Mouse (Mus musculus) liver, embryonic 14.5 days (tissue): ENCODE data around the gene Vcl. TPM values are rescaled to one million over a fixed set of nuclear protein-coding genes. Genes with fewer than 3 reads are reported as not detected.

Experiments used
- ATAC-seq: fragments of 200-750 bp; cut with Nextera tagmentation; 2 replicates; pipeline ENCODE4 v1.8.0; 2017; ENCODE audit warnings: moderate number of reproducible peaks, mild to moderate bottlenecking, moderate library complexity; ENCODE audit not compliant: insufficient read depth
- DNase-seq, 3 experiments: peaks; one replicate each; pipeline ENCODE4 v3.0.0-alpha.2; 2012 to 2013; ENCODE audit warnings: low read depth in 3 of 3, low spot score in 3 of 3
- H3K27ac ChIP-seq: fragments of 300-500 bp; sonication (generic); 2 replicates; pipeline ENCODE4 v1.5.1; 2014; ENCODE audit warnings: moderate library complexity, mild to moderate bottlenecking, control low read depth, inconsistent platforms
- H3K27me3 ChIP-seq: fragments of 300-500 bp; sonication (generic); 2 replicates; pipeline ENCODE4 v1.6.1; 2014; ENCODE audit warnings: mild to moderate bottlenecking, low read length, moderate library complexity; ENCODE audit not compliant: control insufficient read depth, insufficient read depth
- H3K36me3 ChIP-seq: fragments of 300-500 bp; sonication (generic); replicated peaks from 2 replicates; pipeline ENCODE4 v1.6.1; 2014; ENCODE audit warnings: low read depth; ENCODE audit not compliant: control insufficient read depth, insufficient read depth
- H3K4me1 ChIP-seq, 2 experiments: fragments of 200-500 bp in 1 of 2; fragments of 300-500 bp in 1 of 2; sonication (generic) in 1 of 2; replicated peaks; 2 replicates each; pipeline ENCODE4 v1.6.1; 2012 to 2014; ENCODE audit warnings: antibody characterized with exemption in 1 of 2, inconsistent platforms in 1 of 2, low read length in 1 of 2; ENCODE audit not compliant: control insufficient read depth in 2 of 2, insufficient read depth in 2 of 2
- H3K4me2 ChIP-seq: fragments of 300-500 bp; sonication (generic); 2 replicates; pipeline ENCODE4 v1.6.1; 2014; ENCODE audit warnings: low read depth, mild to moderate bottlenecking, control low read depth, moderate library complexity
- H3K4me3 ChIP-seq, 2 experiments: fragments of 200-500 bp in 1 of 2; fragments of 300-500 bp in 1 of 2; sonication (generic) in 1 of 2; 2 replicates each; pipeline ENCODE4 v1.5.1; 2012 to 2014; ENCODE audit warnings: low read depth in 2 of 2, low read length in 2 of 2, mild to moderate bottlenecking in 2 of 2, control low read depth in 1 of 2, inconsistent platforms in 1 of 2, moderate library complexity in 1 of 2; ENCODE audit not compliant: insufficient read depth in 1 of 2
- H3K9ac ChIP-seq: fragments of 300-500 bp; sonication (generic); replicated peaks from 2 replicates; pipeline ENCODE4 v1.6.1; 2014; ENCODE audit warnings: mild to moderate bottlenecking, control low read depth, moderate library complexity
- H3K9me3 ChIP-seq: fragments of 300-500 bp; sonication (generic); 2 replicates; pipeline ENCODE4 v1.6.1; 2016; ENCODE audit warnings: low read length, mixed read lengths; ENCODE audit not compliant: control insufficient read depth
- CTCF ChIP-seq: IDR thresholded peaks from 2 replicates; pipeline ENCODE4 v1.5.1; 2016; ENCODE audit warnings: antibody characterized with exemption, low read depth, control low read depth
- EP300 ChIP-seq: IDR thresholded peaks from 2 replicates; pipeline ENCODE4 v1.6.1; 2016; ENCODE audit warnings: antibody characterized with exemption, low read depth
- WGBS: fragments of 180-500 bp; shearing (Covaris S2); extraction: QIAGEN DNeasy Blood & Tissue Kit; methylation state at CpG from one replicate; pipeline ENCODE4 v1.1.7; 2014; ENCODE audit not compliant: insufficient replicate concordance; 5-methylcytosine and 5-hydroxymethylcytosine counted together
- polyA plus RNA-seq, 2 experiments: library from polyadenylated mRNA; depleted of rRNA in 1 of 2; stranded (reverse) in 1 of 2; unstranded in 1 of 2; fragments of >200 nt; fragmentation: Nextera tagmentation in 1 of 2; extraction: Ambion mirVana in 1 of 2; gene quantifications; 2 replicates each; pipeline versions ENCODE4 v1.2.1 to v1.2.3; 2012 to 2014

The Vcl gene
- polyA plus RNA-seq, 2 experiments = 16.5 to 17.1 TPM

DNA sequence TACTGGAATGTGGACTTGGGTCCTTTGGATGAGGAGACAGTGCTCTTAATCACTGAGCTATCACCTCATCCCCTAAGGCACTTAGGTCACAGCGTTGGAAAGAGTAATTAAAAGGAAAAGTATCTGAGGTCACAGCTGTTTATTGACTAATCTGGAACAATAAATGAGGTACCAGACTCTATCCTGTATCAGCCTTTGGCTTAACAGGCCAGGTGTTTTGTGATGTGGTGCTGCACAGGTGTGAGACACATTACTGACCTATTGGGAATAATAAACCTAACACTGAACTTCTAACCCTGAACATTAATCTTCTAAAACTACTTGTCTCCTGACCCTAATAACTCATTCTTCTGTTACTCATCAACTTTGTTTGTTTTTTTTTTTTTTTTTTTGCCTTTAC is 33.3 kb downstream of the Vcl start:
- no peak for ATAC-seq

GRCm38 (mm10) chr14:20962906-20963305 is 33.7 kb downstream of the Vcl start:
- Histone ChIP-seq H3K4me1 (0 out of 4 replicates have a peak, but pooled peaks cover 0 to 4% of the 10 kb centered on the region in 2 experiments), H3K4me2 (no peak overlapping the region), H3K4me3 (no peak overlapping the region), H3K9me3 (no peaks in the 10 kb centered on the region), H3K36me3 (no peaks in the 10 kb centered on the region), H3K27me3 (no peaks in the 10 kb centered on the region), H3K27ac (no peak overlapping the region), H3K9ac (no peak overlapping the region)
- TF ChIP-seq CTCF (no peak), EP300 (no peak)
- ATAC-seq (no peak), DNase-seq (no peak)
- 17% methylated on average over 1 of the region's 1 CpGs for WGBS

More for the DNA sequence above, 33.3 kb downstream of the Vcl start:
- no peak overlapping the region for H3K9ac ChIP-seq
- H3K36me3 ChIP-seq = no peaks in the 10 kb centered on the region
- H3K4me2 ChIP-seq = no peak overlapping the region
- WGBS = 40% methylated on average over 1 of the region's 1 CpGs
- no peaks in the 10 kb centered on the region for H3K9me3 ChIP-seq
- no peak overlapping the region for H3K4me3 ChIP-seq
- H3K27me3 ChIP-seq = no peaks in the 10 kb centered on the region
- DNase-seq = no peak
- 0 out of 4 replicates have a peak, but pooled peaks cover 0 to 4% of the 10 kb centered on the region in 2 experiments for H3K4me1 ChIP-seq
- TF ChIP-seq EP300 (no peak), CTCF (no peak)
- H3K27ac ChIP-seq = no peak overlapping the region

- TF ChIP-seq EP300 (no peak), CTCF (no peak)
- Histone ChIP-seq H3K27ac (no peak overlapping the region), H3K27me3 (no peaks in the 10 kb centered on the region), H3K36me3 (no peaks in the 10 kb centered on the region), H3K9me3 (no peaks in the 10 kb centered on the region), H3K4me2 (no peak overlapping the region), H3K9ac (no peak overlapping the region), H3K4me3 (no peak overlapping the region), H3K4me1 (0 out of 4 replicates have a peak, but pooled peaks cover 0 to 4% of the 10 kb centered on the region in 2 experiments)
- DNase-seq (no peak), ATAC-seq (no peak)
- 71% methylated on average over 4 of the region's 4 CpGs for WGBS
These were observed 34.7 kb downstream of the Vcl start for GRCm38 (mm10) chr14:20963863-20964262.

DNA sequence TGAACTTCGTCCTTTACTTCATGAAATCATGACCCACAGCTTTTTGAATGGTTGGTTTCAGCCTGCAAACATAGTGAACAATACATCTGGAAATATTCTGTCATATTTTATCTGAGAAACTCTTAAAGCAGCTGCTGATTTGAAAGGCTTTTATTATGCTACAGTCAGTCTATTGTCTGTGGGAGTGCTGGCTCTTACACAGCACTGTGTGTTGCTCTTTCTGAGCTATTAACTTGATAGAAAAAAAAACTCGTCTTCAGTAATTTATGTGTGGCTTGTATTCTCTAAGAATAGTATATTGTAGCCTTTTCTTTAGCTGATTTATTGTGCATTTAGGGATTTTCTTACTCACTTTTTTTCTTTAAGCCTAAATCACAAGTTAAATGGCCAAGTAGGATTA is 35.1 kb downstream of the Vcl start:
- Histone ChIP-seq H3K4me1 (0 out of 4 replicates have a peak, but pooled peaks cover 0 to 4% of the 10 kb centered on the region in 2 experiments), H3K9me3 (no peaks in the 10 kb centered on the region), H3K4me2 (no peak overlapping the region), H3K4me3 (no peak overlapping the region), H3K36me3 (no peaks in the 10 kb centered on the region), H3K27me3 (no peaks in the 10 kb centered on the region), H3K27ac (no peak overlapping the region), H3K9ac (no peak overlapping the region)
- TF ChIP-seq EP300 (no peak), CTCF (no peak)
- DNase-seq (no peak), ATAC-seq (no peak)
- WGBS = 56% methylated on average over 2 of the region's 2 CpGs

DNA sequence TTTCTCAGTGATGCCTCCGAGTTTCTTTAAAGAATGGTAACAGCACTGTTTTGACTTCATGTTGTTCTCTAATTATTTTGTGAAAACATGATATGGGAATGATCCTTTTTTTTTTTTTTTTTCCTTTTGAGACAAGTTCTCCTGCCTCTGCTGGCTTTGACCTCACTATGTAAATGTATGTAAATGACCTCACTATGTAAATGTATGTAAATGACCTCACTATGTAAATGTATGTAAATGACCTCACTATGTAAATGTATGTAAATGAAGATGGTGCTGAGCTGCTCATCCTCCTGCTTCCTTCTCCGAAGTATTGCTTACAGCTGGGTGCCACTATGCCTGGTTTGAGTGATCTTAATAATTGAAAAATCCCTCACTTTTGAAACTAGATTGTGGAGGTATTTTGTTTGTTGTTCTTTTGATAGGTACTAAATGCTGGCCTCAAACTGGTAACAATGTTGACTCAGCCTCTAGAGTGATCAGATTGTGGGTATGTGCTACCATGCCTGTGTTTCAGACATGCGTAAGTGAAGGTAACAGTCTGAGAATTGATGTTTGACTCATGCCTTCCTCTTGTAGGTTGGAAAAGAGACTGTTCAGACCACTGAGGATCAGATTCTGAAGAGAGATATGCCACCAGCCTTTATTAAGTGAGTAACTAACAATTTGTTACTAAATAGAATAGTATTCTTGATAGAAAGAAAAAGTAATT is 37.9 kb downstream of the Vcl start:
- H3K9me3 ChIP-seq = no peaks in the 10 kb centered on the region
- 79% methylated on average over 3 of the region's 3 CpGs for WGBS
- H3K9ac ChIP-seq = no peak overlapping the region
- ATAC-seq (no peak), DNase-seq (no peak)
- no peaks in the 10 kb centered on the region for H3K27me3 ChIP-seq
- H3K4me1 ChIP-seq = 0 out of 4 replicates have a peak, but pooled peaks cover 0 to 4% of the 10 kb centered on the region in 2 experiments
- no peak overlapping the region for H3K4me2 ChIP-seq
- H3K27ac ChIP-seq = no peak overlapping the region
- H3K36me3 ChIP-seq = no peaks in the 10 kb centered on the region
- H3K4me3 ChIP-seq = no peak overlapping the region
- TF ChIP-seq EP300 (no peak), CTCF (no peak)
